Mouse (Mus musculus): ENCODE measurements around the gene Acvr1b.

- TF ChIP-seq EP300 (IDR thresholded peaks at IDR 0.05; ENCODE audit: low read length) (no peak), CTCF (conservative IDR thresholded peaks at IDR 0.05 in 1 of 2, IDR thresholded peaks at IDR 0.05 in 1 of 2; ENCODE audit: low read depth in 2 of 2, low read length in 2 of 2) (no peak)
These were observed 36.4 kb upstream of the Acvr1b start for GRCm38 (mm10) chr15:101137455-101137854.
